Mouse (Mus musculus): ENCODE data around the gene Prmt3. TPM values are rescaled to one million over a fixed set of nuclear protein-coding genes. Genes with fewer than 3 reads are reported as not detected.

Prmt3 gene
- total RNA-seq, 4 experiments from 2014 or later = 27.8 to 37.7 (median 30.8) TPM

GRCm38 (mm10) chr7:49797171-49797570 lies 19.0 kb downstream of the Prmt3 start:
- no peak for DNase-seq (ENCODE audit: low spot score in 2 of 2)

- no peak for DNase-seq (ENCODE audit: low spot score in 2 of 2)
These were observed 25.4 kb downstream of the Prmt3 start for GRCm38 (mm10) chr7:49803511-49803910.

- DNase-seq (ENCODE audit: low spot score in 2 of 2) = no peak
These were observed 26.6 kb downstream of the Prmt3 start for GRCm38 (mm10) chr7:49804638-49805165.

GRCm38 (mm10) chr7:49805618-49806017 lies 27.5 kb downstream of the Prmt3 start:
- no peak for DNase-seq (ENCODE audit: low spot score in 2 of 2)

GRCm38 (mm10) chr7:49807093-49807682 lies 29.0 kb downstream of the Prmt3 start:
- no peak for DNase-seq (ENCODE audit: low spot score in 2 of 2)

GRCm38 (mm10) chr7:49807846-49808622 lies 29.9 kb downstream of the Prmt3 start:
- no peak for DNase-seq (ENCODE audit: low spot score in 2 of 2)

GRCm38 (mm10) chr7:49809100-49809499 lies 31.0 kb downstream of the Prmt3 start:
- DNase-seq (ENCODE audit: low spot score in 2 of 2) = no peak

- DNase-seq (ENCODE audit: low spot score in 2 of 2) = no peak
These were observed 31.4 kb downstream of the Prmt3 start for GRCm38 (mm10) chr7:49809562-49809961.

GRCm38 (mm10) chr7:49811346-49811745 lies 33.2 kb downstream of the Prmt3 start:
- DNase-seq (ENCODE audit: low spot score in 2 of 2) = no peak

- no peak for DNase-seq (ENCODE audit: low spot score in 2 of 2)
These were observed 41.2 kb downstream of the Prmt3 start for GRCm38 (mm10) chr7:49819393-49819792.

- DNase-seq (ENCODE audit: low spot score in 2 of 2) = no peak
These were observed 43.2 kb downstream of the Prmt3 start for GRCm38 (mm10) chr7:49821370-49821769.

- DNase-seq (ENCODE audit: low spot score in 2 of 2) = no peak
These were observed 43.9 kb downstream of the Prmt3 start for GRCm38 (mm10) chr7:49822028-49822427.

- DNase-seq (ENCODE audit: low spot score in 2 of 2) = no peak
These were observed 45.4 kb downstream of the Prmt3 start for GRCm38 (mm10) chr7:49823595-49823994.

GRCm38 (mm10) chr7:49824043-49824442 lies 45.9 kb downstream of the Prmt3 start:
- no peak for DNase-seq (ENCODE audit: low spot score in 2 of 2)

GRCm38 (mm10) chr7:49824581-49824980 lies 46.4 kb downstream of the Prmt3 start:
- DNase-seq (ENCODE audit: low spot score in 2 of 2) = no peak

- DNase-seq (ENCODE audit: low spot score in 2 of 2) = no peak
These were observed 47.3 kb downstream of the Prmt3 start for GRCm38 (mm10) chr7:49825492-49825891.

GRCm38 (mm10) chr7:49827920-49828319 lies 49.8 kb downstream of the Prmt3 start:
- no peak for DNase-seq (ENCODE audit: low spot score in 2 of 2)

GRCm38 (mm10) chr7:49842366-49843282 lies 64.5 kb downstream of the Prmt3 start:
- DNase-seq (ENCODE audit: low spot score in 2 of 2) = peak in 1 of 2 experiments; percentile 18

- DNase-seq (ENCODE audit: low spot score in 2 of 2) = no peak
These were observed 65.3 kb downstream of the Prmt3 start for GRCm38 (mm10) chr7:49843304-49843933.

GRCm38 (mm10) chr7:49847939-49848338 lies 69.8 kb downstream of the Prmt3 start:
- no peak for DNase-seq (ENCODE audit: low spot score in 2 of 2)

Measured in left cerebral cortex, adult 8-10 months (tissue).